Mouse (Mus musculus) embryonic facial prominence, embryonic 15.5 days (tissue): Measurements from ENCODE around the gene Lifr. TPM values are rescaled to one million over a fixed set of nuclear protein-coding genes. Genes with fewer than 3 reads are reported as not detected.
A peak's percentile ranks its signal among the peaks of the same experiment; 100 is the strongest.

ENCODE experiments used
- ATAC-seq: fragments of 200-750 bp; cut with Nextera tagmentation; 2 replicates; pipeline ENCODE4 v1.8.0; 2017; ENCODE audit warnings: low read depth, moderate TSS enrichment; ENCODE audit not compliant: insufficient number of reproducible peaks, low FRiP score, low TSS enrichment
- H3K27ac ChIP-seq: fragments of 300-500 bp; sonication (generic); replicated peaks from 2 replicates; pipeline ENCODE4 v1.5.1; 2015; ENCODE audit warnings: mild to moderate bottlenecking, inconsistent platforms
- H3K27me3 ChIP-seq: fragments of 300-500 bp; sonication (generic); 2 replicates; pipeline ENCODE4 v1.6.1; 2015; ENCODE audit warnings: inconsistent platforms
- H3K36me3 ChIP-seq: fragments of 300-500 bp; sonication (generic); 2 replicates; pipeline ENCODE4 v1.6.1; 2015; ENCODE audit warnings: mild to moderate bottlenecking, inconsistent platforms
- H3K4me1 ChIP-seq: fragments of 300-500 bp; sonication (generic); 2 replicates; pipeline ENCODE4 v1.6.1; 2015; ENCODE audit warnings: inconsistent platforms
- H3K4me2 ChIP-seq: fragments of 300-500 bp; sonication (generic); replicated peaks from 2 replicates; pipeline ENCODE4 v1.6.1; 2015; ENCODE audit warnings: mild to moderate bottlenecking, inconsistent platforms
- H3K4me3 ChIP-seq: fragments of 300-500 bp; sonication (generic); replicated peaks from 2 replicates; pipeline ENCODE4 v1.5.1; 2015; ENCODE audit warnings: mild to moderate bottlenecking, inconsistent platforms
- H3K9ac ChIP-seq: fragments of 300-500 bp; sonication (generic); 2 replicates; pipeline ENCODE4 v1.6.1; 2015; ENCODE audit warnings: inconsistent platforms
- H3K9me3 ChIP-seq: fragments of 300-500 bp; sonication (generic); replicated peaks from 2 replicates; pipeline ENCODE4 v1.6.1; 2016; ENCODE audit warnings: inconsistent platforms
- WGBS: fragments of 180-500 bp; shearing (Covaris S2); methylation state at CpG from one replicate; pipeline ENCODE4 v1.1.7; 2015; 5-methylcytosine and 5-hydroxymethylcytosine counted together
- polyA plus RNA-seq: library from polyadenylated mRNA; unstranded; fragments of >200 nt; fragmentation: Nextera tagmentation; extraction: Ambion mirVana; gene quantifications from 2 replicates; pipeline ENCODE4 v1.2.1, GENCODE M21; 2015

The Lifr gene
- polyA plus RNA-seq, 1 experiment from 2014 or later: 27.7 TPM

GRCm38 (mm10) chr15:7144942-7145341 lies 54.5 kb downstream of the Lifr start:
- Histone ChIP-seq H3K27me3 (no peaks in the 10 kb centered on the region), H3K9ac (no peak overlapping the region), H3K9me3 (no peaks in the 10 kb centered on the region), H3K4me2 (no peak overlapping the region), H3K27ac (no peak overlapping the region), H3K4me1 (peaks cover 35% of the 10 kb centered on the region), H3K36me3 (no peaks in the 10 kb centered on the region), H3K4me3 (no peak overlapping the region)
- ATAC-seq: no peak
- 78% methylated on average over 9 of the region's 9 CpGs for WGBS

GRCm38 (mm10) chr15:7145555-7145954 lies 55.1 kb downstream of the Lifr start:
- Histone ChIP-seq H3K36me3 (no peaks in the 10 kb centered on the region), H3K4me2 (no peak overlapping the region), H3K9ac (no peak overlapping the region), H3K27ac (no peak overlapping the region), H3K9me3 (no peaks in the 10 kb centered on the region), H3K27me3 (no peaks in the 10 kb centered on the region), H3K4me1 (peaks cover 35% of the 10 kb centered on the region), H3K4me3 (no peak overlapping the region)
- ATAC-seq: no peak
- 62% methylated on average over 5 of the region's 5 CpGs for WGBS

DNA sequence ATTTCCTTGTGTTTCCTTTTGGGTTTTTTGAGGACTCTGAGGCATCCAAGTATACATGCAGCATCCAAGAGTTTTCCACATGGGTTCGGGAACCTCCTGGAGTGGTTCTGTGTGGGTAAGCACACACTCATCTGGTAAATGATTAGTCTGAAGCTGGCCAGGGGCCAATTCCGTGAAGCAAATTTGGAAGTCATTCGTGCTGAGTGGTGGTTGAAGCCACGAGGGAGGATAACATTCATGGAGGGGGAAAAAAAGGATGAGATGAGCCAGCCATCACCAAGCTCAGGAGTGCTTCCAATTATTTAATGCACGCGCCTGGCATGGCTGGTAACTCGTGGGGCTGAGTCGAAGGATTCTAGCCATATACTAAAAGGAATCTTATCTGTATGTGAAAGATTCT lies 56.1 kb downstream of the Lifr start:
- ATAC-seq: no peak
- Histone ChIP-seq H3K9ac (no peak overlapping the region), H3K27me3 (no peaks in the 10 kb centered on the region), H3K4me2 (no peak overlapping the region), H3K27ac (no peak overlapping the region), H3K4me1 (peaks cover 30% of the 10 kb centered on the region), H3K4me3 (no peak overlapping the region), H3K9me3 (no peaks in the 10 kb centered on the region), H3K36me3 (no peaks in the 10 kb centered on the region)
- 32% methylated on average over 8 of the region's 8 CpGs for WGBS

DNA sequence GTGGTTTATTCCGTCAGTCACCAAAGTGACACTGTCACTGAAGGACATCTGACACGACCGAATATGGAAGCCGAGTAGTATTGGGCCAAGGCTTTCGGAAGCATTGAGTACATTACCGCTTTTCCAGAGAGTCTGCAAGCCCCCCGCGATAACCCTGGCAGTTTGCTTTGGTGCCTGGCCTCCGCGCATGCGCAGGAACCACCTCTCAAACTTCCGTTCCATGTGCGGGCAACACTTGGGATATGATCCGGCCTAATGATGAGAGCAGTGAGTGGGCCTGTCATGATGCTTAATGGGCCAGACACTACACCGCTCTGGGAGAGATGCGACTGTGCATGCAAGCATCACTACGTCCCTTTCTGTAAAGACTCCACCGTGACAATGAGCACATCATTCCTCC lies 59.4 kb downstream of the Lifr start:
- Histone ChIP-seq H3K9ac (no peak overlapping the region), H3K4me1 (peaks cover 33% of the 10 kb centered on the region), H3K36me3 (no peaks in the 10 kb centered on the region), H3K9me3 (no peaks in the 10 kb centered on the region), H3K4me3 (no peak overlapping the region), H3K27me3 (no peaks in the 10 kb centered on the region), H3K4me2 (no peak overlapping the region), H3K27ac (no peak overlapping the region)
- WGBS: 93% methylated on average over 18 of the region's 18 CpGs
- no peak for ATAC-seq

- no peak overlapping the region for H3K4me3 ChIP-seq
- no peak overlapping the region for H3K27ac ChIP-seq
- H3K4me1 ChIP-seq: peaks cover 26% of the 10 kb centered on the region
- H3K4me2 ChIP-seq: no peak overlapping the region
- no peak overlapping the region for H3K9ac ChIP-seq
- 86% methylated on average over 9 of the region's 9 CpGs for WGBS
- no peak for ATAC-seq
- H3K9me3 ChIP-seq: no peaks in the 10 kb centered on the region
- no peaks in the 10 kb centered on the region for H3K36me3 ChIP-seq
- H3K27me3 ChIP-seq: no peaks in the 10 kb centered on the region
Measured at GRCm38 (mm10) chr15:7150591-7150990, 60.2 kb downstream of the Lifr start.

GRCm38 (mm10) chr15:7152116-7152760 lies 61.8 kb downstream of the Lifr start:
- Histone ChIP-seq H3K27me3 (no peaks in the 10 kb centered on the region), H3K9me3 (no peaks in the 10 kb centered on the region), H3K4me2 (no peak overlapping the region), H3K36me3 (peaks cover under 1% of the 10 kb centered on the region; the same call in 1 of the 2 replicates), H3K9ac (no peak overlapping the region), H3K4me3 (no peak overlapping the region), H3K27ac (no peak overlapping the region), H3K4me1 (peaks cover 17% of the 10 kb centered on the region)
- WGBS: 51% methylated on average over 10 of the region's 10 CpGs
- ATAC-seq: no peak; the same call in 1 of the 2 replicates

- H3K9ac ChIP-seq: no peak overlapping the region
- H3K4me1 ChIP-seq: peaks cover 17% of the 10 kb centered on the region
- peaks cover 18% of the 10 kb centered on the region; the same call in 1 of the 2 replicates for H3K36me3 ChIP-seq
- no peak for ATAC-seq
- no peak overlapping the region for H3K27ac ChIP-seq
- WGBS: 80% methylated on average over 15 of the region's 15 CpGs
- no peak overlapping the region for H3K4me3 ChIP-seq
- no peak overlapping the region for H3K4me2 ChIP-seq
- no peaks in the 10 kb centered on the region for H3K9me3 ChIP-seq
- no peaks in the 10 kb centered on the region for H3K27me3 ChIP-seq
Measured at GRCm38 (mm10) chr15:7154010-7154736, 63.8 kb downstream of the Lifr start.

- peaks cover 24% of the 10 kb centered on the region for H3K36me3 ChIP-seq
- H3K4me3 ChIP-seq: no peak overlapping the region
- H3K27me3 ChIP-seq: no peaks in the 10 kb centered on the region
- 0 out of 2 replicates have a peak overlapping the region, but pooled peaks have one; percentile 11 for H3K27ac ChIP-seq
- H3K4me1 ChIP-seq: peaks cover 17% of the 10 kb centered on the region
- no peaks in the 10 kb centered on the region for H3K9me3 ChIP-seq
- H3K4me2 ChIP-seq: no peak overlapping the region
- ATAC-seq: no peak
- WGBS: 45% methylated on average over 7 of the region's 7 CpGs
- H3K9ac ChIP-seq: no peak overlapping the region
Measured at GRCm38 (mm10) chr15:7154737-7155090, 64.3 kb downstream of the Lifr start.

- Histone ChIP-seq H3K9ac (no peak overlapping the region), H3K4me3 (no peak overlapping the region), H3K27ac (no peak overlapping the region), H3K9me3 (no peaks in the 10 kb centered on the region), H3K36me3 (peaks cover 30% of the 10 kb centered on the region), H3K4me2 (no peak overlapping the region), H3K27me3 (no peaks in the 10 kb centered on the region), H3K4me1 (peaks cover 6% of the 10 kb centered on the region)
- ATAC-seq: no peak
- 91% methylated on average over 6 of the region's 6 CpGs for WGBS
Measured at GRCm38 (mm10) chr15:7157658-7158057, 67.2 kb downstream of the Lifr start.

DNA sequence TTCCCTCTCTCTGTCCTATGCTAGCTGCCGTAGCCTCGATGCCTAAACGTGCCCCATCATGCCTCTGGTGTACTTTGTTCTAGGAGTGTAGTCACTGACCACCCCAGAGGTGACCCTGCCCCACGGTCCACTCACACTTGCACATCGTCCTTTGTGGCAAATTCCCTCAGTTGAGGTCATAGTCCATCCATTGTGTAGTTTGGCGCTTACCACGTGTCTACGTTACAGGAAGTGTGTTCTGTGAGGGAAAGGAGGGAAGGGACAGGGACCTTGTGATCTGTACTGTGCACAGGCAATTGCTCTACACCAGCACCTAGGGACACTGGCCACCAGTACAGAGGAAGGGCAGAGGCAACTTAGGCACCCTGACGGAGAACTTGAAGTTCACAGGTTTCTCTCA lies 69.5 kb downstream of the Lifr start:
- Histone ChIP-seq H3K9ac (no peak overlapping the region), H3K9me3 (no peaks in the 10 kb centered on the region), H3K36me3 (peaks cover 33% of the 10 kb centered on the region), H3K4me3 (no peak overlapping the region), H3K27ac (no peak overlapping the region), H3K4me1 (no peaks in the 10 kb centered on the region), H3K27me3 (no peaks in the 10 kb centered on the region), H3K4me2 (no peak overlapping the region)
- WGBS: 87% methylated on average over 9 of the region's 9 CpGs
- no peak for ATAC-seq

- no peak overlapping the region for H3K9ac ChIP-seq
- H3K27me3 ChIP-seq: no peaks in the 10 kb centered on the region
- H3K4me2 ChIP-seq: no peak overlapping the region
- no peak overlapping the region for H3K27ac ChIP-seq
- WGBS: 81% methylated on average over 8 of the region's 8 CpGs
- peaks cover 33% of the 10 kb centered on the region for H3K36me3 ChIP-seq
- H3K4me1 ChIP-seq: no peaks in the 10 kb centered on the region
- no peak for ATAC-seq
- H3K9me3 ChIP-seq: no peaks in the 10 kb centered on the region
- no peak overlapping the region for H3K4me3 ChIP-seq
Measured at GRCm38 (mm10) chr15:7160321-7160720, 69.9 kb downstream of the Lifr start.

DNA sequence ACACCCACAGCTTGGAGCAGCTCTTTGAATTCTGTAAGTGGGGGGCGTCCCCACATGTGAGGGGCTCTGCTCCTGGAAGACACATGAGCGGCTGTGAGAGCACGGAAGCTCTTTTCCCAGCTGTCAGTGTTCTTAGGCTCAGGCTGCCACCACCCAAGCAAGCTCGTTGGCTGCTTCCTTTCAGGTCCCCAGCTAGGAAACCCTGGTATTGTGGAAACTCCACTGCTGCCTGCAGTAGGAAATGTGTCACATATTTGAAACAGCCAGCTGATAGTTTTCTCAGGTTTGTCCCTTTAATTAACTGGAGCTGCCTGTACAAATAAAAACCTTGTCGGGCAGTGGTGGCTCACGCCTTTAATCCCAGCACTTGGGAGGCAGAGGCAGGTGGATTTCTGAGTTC lies 73.4 kb downstream of the Lifr start:
- H3K27ac ChIP-seq: no peak overlapping the region
- WGBS: 72% methylated on average over 6 of the region's 6 CpGs
- ATAC-seq: no peak

More for the DNA sequence above, 73.4 kb downstream of the Lifr start:
- H3K4me3 ChIP-seq: no peak overlapping the region
- H3K27me3 ChIP-seq: no peaks in the 10 kb centered on the region
- no peak overlapping the region for H3K9ac ChIP-seq
- H3K4me2 ChIP-seq: no peak overlapping the region
- no peaks in the 10 kb centered on the region for H3K4me1 ChIP-seq
- no peaks in the 10 kb centered on the region for H3K9me3 ChIP-seq
- peaks cover 38% of the 10 kb centered on the region for H3K36me3 ChIP-seq
